Mouse (Mus musculus) forebrain, embryonic 13.5 days (tissue): ENCODE data around the gene Pou2af1. TPM values are rescaled to one million over a fixed set of nuclear protein-coding genes. Genes with fewer than 3 reads are reported as not detected.
A peak's percentile ranks its signal among the peaks of the same experiment; 100 is the strongest.

Experiments
- ATAC-seq: fragments of 200-750 bp; cut with Nextera tagmentation; 2 replicates; pipeline ENCODE4 v1.8.0; 2017
- H3K27ac ChIP-seq: fragments of 300-500 bp; sonication (generic); 2 replicates; pipeline ENCODE4 v1.5.1; 2015; ENCODE audit warnings: inconsistent platforms, mild to moderate bottlenecking, moderate library complexity
- H3K27me3 ChIP-seq: fragments of 300-500 bp; sonication (generic); 2 replicates; pipeline ENCODE4 v1.6.1; 2015; ENCODE audit warnings: mild to moderate bottlenecking, inconsistent platforms
- H3K36me3 ChIP-seq: fragments of 300-500 bp; sonication (generic); 2 replicates; pipeline ENCODE4 v1.6.1; 2015; ENCODE audit warnings: mild to moderate bottlenecking, inconsistent platforms; ENCODE audit not compliant: poor library complexity, severe bottlenecking
- H3K4me1 ChIP-seq: fragments of 300-500 bp; sonication (generic); 2 replicates; pipeline ENCODE4 v1.6.1; 2015; ENCODE audit warnings: inconsistent platforms
- H3K4me2 ChIP-seq: fragments of 300-500 bp; sonication (generic); 2 replicates; pipeline ENCODE4 v1.6.1; 2015; ENCODE audit warnings: inconsistent platforms, mild to moderate bottlenecking, moderate library complexity
- H3K4me3 ChIP-seq: fragments of 300-500 bp; sonication (generic); 2 replicates; pipeline ENCODE4 v1.5.1; 2015; ENCODE audit warnings: mild to moderate bottlenecking, inconsistent platforms
- H3K9ac ChIP-seq: fragments of 300-500 bp; sonication (generic); 2 replicates; pipeline ENCODE4 v1.6.1; 2015; ENCODE audit warnings: mild to moderate bottlenecking, inconsistent platforms
- H3K9me3 ChIP-seq: fragments of 300-500 bp; sonication (generic); replicated peaks from 2 replicates; pipeline ENCODE4 v1.6.1; 2016; ENCODE audit warnings: inconsistent platforms
- WGBS: fragments of 180-500 bp; shearing (Covaris S2); methylation state at CpG from one replicate; pipeline ENCODE4 v1.1.7; 2015; 5-methylcytosine and 5-hydroxymethylcytosine counted together
- polyA plus RNA-seq: library from polyadenylated mRNA; unstranded; fragments of >200 nt; fragmentation: Nextera tagmentation; extraction: Ambion mirVana; gene quantifications from 2 replicates; pipeline ENCODE4 v1.2.1, GENCODE M21; 2015

Pou2af1 gene
- polyA plus RNA-seq, 1 experiment from 2014 or later: 0.06 TPM

GRCm38 (mm10) chr9:51232163-51232562 is 18.7 kb downstream of the Pou2af1 start:
- no peak for ATAC-seq
- no peaks in the 10 kb centered on the region for H3K9me3 ChIP-seq
- no peak overlapping the region for H3K9ac ChIP-seq
- H3K27ac ChIP-seq: no peak overlapping the region
- no peaks in the 10 kb centered on the region for H3K27me3 ChIP-seq
- no peak overlapping the region for H3K4me2 ChIP-seq
- 96% methylated on average over 8 of the region's 8 CpGs for WGBS
- no peak overlapping the region for H3K4me3 ChIP-seq
- H3K36me3 ChIP-seq: no peaks in the 10 kb centered on the region
- no peaks in the 10 kb centered on the region for H3K4me1 ChIP-seq

- Histone ChIP-seq H3K27ac (no peak overlapping the region), H3K4me3 (no peak overlapping the region), H3K4me2 (no peak overlapping the region), H3K9me3 (no peaks in the 10 kb centered on the region), H3K9ac (no peak overlapping the region), H3K4me1 (no peaks in the 10 kb centered on the region), H3K27me3 (no peaks in the 10 kb centered on the region), H3K36me3 (no peaks in the 10 kb centered on the region)
- peak; percentile 27; the same call in 1 of the 2 replicates for ATAC-seq
- WGBS: 60% methylated on average over 12 of the region's 12 CpGs
These were observed 25.4 kb downstream of the Pou2af1 start for GRCm38 (mm10) chr9:51238741-51239385.

- WGBS: 70% methylated on average over 4 of the region's 4 CpGs
- ATAC-seq: no peak
These were observed 43.4 kb downstream of the Pou2af1 start for GRCm38 (mm10) chr9:51256780-51257502.

GRCm38 (mm10) chr9:51258426-51258825 is 44.9 kb downstream of the Pou2af1 start:
- 85% methylated on average over 5 of the region's 5 CpGs for WGBS
- no peak overlapping the region for H3K4me2 ChIP-seq
- no peak for ATAC-seq
- no peaks in the 10 kb centered on the region for H3K9me3 ChIP-seq
- no peak overlapping the region for H3K27ac ChIP-seq
- H3K9ac ChIP-seq: no peak overlapping the region
- no peak overlapping the region for H3K4me3 ChIP-seq
- H3K27me3 ChIP-seq: no peaks in the 10 kb centered on the region
- no peaks in the 10 kb centered on the region for H3K36me3 ChIP-seq
- H3K4me1 ChIP-seq: no peaks in the 10 kb centered on the region

More at GRCm38 (mm10) chr9:51256780-51257502, 43.4 kb downstream of the Pou2af1 start:
- no peaks in the 10 kb centered on the region for H3K27me3 ChIP-seq
- no peak overlapping the region for H3K27ac ChIP-seq
- H3K4me3 ChIP-seq: no peak overlapping the region
- H3K4me1 ChIP-seq: no peaks in the 10 kb centered on the region
- H3K4me2 ChIP-seq: no peak overlapping the region
- no peaks in the 10 kb centered on the region for H3K9me3 ChIP-seq
- H3K36me3 ChIP-seq: no peaks in the 10 kb centered on the region
- H3K9ac ChIP-seq: no peak overlapping the region

GRCm38 (mm10) chr9:51268852-51269251 is 55.3 kb downstream of the Pou2af1 start:
- Histone ChIP-seq H3K9me3 (no peaks in the 10 kb centered on the region), H3K36me3 (no peaks in the 10 kb centered on the region), H3K9ac (no peak overlapping the region), H3K4me2 (no peak overlapping the region), H3K4me3 (no peak overlapping the region), H3K4me1 (no peaks in the 10 kb centered on the region), H3K27me3 (no peaks in the 10 kb centered on the region), H3K27ac (no peak overlapping the region)
- no peak for ATAC-seq
- 71% methylated on average over 5 of the region's 5 CpGs for WGBS

GRCm38 (mm10) chr9:51271073-51271472 is 57.6 kb downstream of the Pou2af1 start:
- no peak overlapping the region for H3K27ac ChIP-seq
- ATAC-seq: no peak
- H3K9me3 ChIP-seq: no peaks in the 10 kb centered on the region
- no peaks in the 10 kb centered on the region for H3K4me1 ChIP-seq
- no peak overlapping the region for H3K9ac ChIP-seq
- H3K4me2 ChIP-seq: no peak overlapping the region
- no peak overlapping the region for H3K4me3 ChIP-seq
- no peaks in the 10 kb centered on the region for H3K27me3 ChIP-seq
- no peaks in the 10 kb centered on the region for H3K36me3 ChIP-seq
- 43% methylated on average over 8 of the region's 8 CpGs for WGBS

GRCm38 (mm10) chr9:51272102-51272501 is 58.6 kb downstream of the Pou2af1 start:
- WGBS: 84% methylated on average over 5 of the region's 5 CpGs
- H3K4me3 ChIP-seq: no peak overlapping the region
- no peaks in the 10 kb centered on the region for H3K27me3 ChIP-seq

GRCm38 (mm10) chr9:51273581-51274154 is 60.2 kb downstream of the Pou2af1 start:
- ATAC-seq: no peak
- H3K4me3 ChIP-seq: no peak overlapping the region
- H3K4me2 ChIP-seq: no peak overlapping the region
- 60% methylated on average over 9 of the region's 9 CpGs for WGBS
- H3K36me3 ChIP-seq: no peaks in the 10 kb centered on the region
- peaks cover 6% of the 10 kb centered on the region for H3K27me3 ChIP-seq
- H3K4me1 ChIP-seq: peaks cover 9% of the 10 kb centered on the region
- no peak overlapping the region for H3K27ac ChIP-seq
- no peaks in the 10 kb centered on the region for H3K9me3 ChIP-seq
- no peak overlapping the region for H3K9ac ChIP-seq

More at GRCm38 (mm10) chr9:51272102-51272501, 58.6 kb downstream of the Pou2af1 start:
- ATAC-seq: no peak
- H3K27ac ChIP-seq: no peak overlapping the region
- H3K9ac ChIP-seq: no peak overlapping the region
- H3K4me2 ChIP-seq: no peak overlapping the region
- no peaks in the 10 kb centered on the region for H3K36me3 ChIP-seq
- no peaks in the 10 kb centered on the region for H3K4me1 ChIP-seq
- H3K9me3 ChIP-seq: no peaks in the 10 kb centered on the region

GRCm38 (mm10) chr9:51274678-51275077 is 61.2 kb downstream of the Pou2af1 start:
- Histone ChIP-seq H3K9ac (no peak overlapping the region), H3K4me3 (no peak overlapping the region), H3K36me3 (no peaks in the 10 kb centered on the region), H3K9me3 (no peaks in the 10 kb centered on the region), H3K4me2 (no peak overlapping the region), H3K27ac (no peak overlapping the region), H3K4me1 (peaks cover 17% of the 10 kb centered on the region), H3K27me3 (peaks cover 16% of the 10 kb centered on the region)
- 8% methylated on average over 4 of the region's 4 CpGs for WGBS
- ATAC-seq: no peak

- WGBS: 23% methylated on average over 13 of the region's 13 CpGs
- Histone ChIP-seq H3K4me2 (peak overlapping the region; percentile 88), H3K36me3 (no peaks in the 10 kb centered on the region), H3K9me3 (no peaks in the 10 kb centered on the region), H3K27me3 (peaks cover 25% of the 10 kb centered on the region), H3K9ac (peak overlapping the region; percentile 66), H3K4me1 (peaks cover 17% of the 10 kb centered on the region), H3K27ac (no peak overlapping the region), H3K4me3 (peak overlapping the region; percentile 48)
- no peak; the same call in 1 of the 2 replicates for ATAC-seq
These were observed 64.5 kb downstream of the Pou2af1 start for GRCm38 (mm10) chr9:51277834-51278498.

- H3K9ac ChIP-seq: peak within 1 kb of the TSS; percentile 66
- peaks cover 17% of the 10 kb centered on the region for H3K4me1 ChIP-seq
- peak within 1 kb of the TSS; percentile 88 for H3K4me2 ChIP-seq
- H3K9me3 ChIP-seq: no peaks in the 10 kb centered on the region
- WGBS: under 1% methylated on average over 53 of the region's 53 CpGs
- no peak within 1 kb of the TSS for H3K27ac ChIP-seq
- peaks cover 25% of the 10 kb centered on the region for H3K27me3 ChIP-seq
- peak; percentile 97 for ATAC-seq
- peak within 1 kb of the TSS; percentile 48 for H3K4me3 ChIP-seq
- no peaks in the 10 kb centered on the region for H3K36me3 ChIP-seq
These were observed 65.2 kb downstream of the Pou2af1 start, which contains the start of gene Colca2 for GRCm38 (mm10) chr9:51278500-51279381. Colca2 (minus strand) TSS chr9:51278569.
